In genomic region chr19:10326609-10327008, GRCm38 (mm10) we compare ENCODE assay signal across 19 mouse cellular contexts. TPM values are rescaled to one million over a fixed set of nuclear protein-coding genes. Genes with fewer than 3 reads are reported as not detected.
A peak's percentile ranks its signal among the peaks of the same experiment; 100 is the strongest.
DNase-seq lines count a peak whose midpoint lies in the region; ATAC-seq and TF ChIP-seq lines count a peak whose summit lies in the region.
"Had no signal": no experiment of that assay in that cellular context is flagged by ENCODE, and none has a peak within 500 bp of the region (broad histone marks: within the 10 kb centered on the region; RNA-seq: fewer than 3 reads in every experiment).

No protein-coding gene starts in this region.

- no peaks in the 10 kb centered on the region for H3K27me3 ChIP-seq in kidney, embryonic 14.5 days (ENCODE audit: control insufficient read depth, insufficient read depth, low read length)
- no peaks in the 10 kb centered on the region for H3K27me3 ChIP-seq in kidney, adult 2 months (replicated peaks; ENCODE audit: control insufficient read depth, insufficient read depth, low read length)
- H3K27me3 ChIP-seq in lung, postnatal 0 days (replicated peaks; ENCODE audit: insufficient read depth, low read length), result no peaks in the 10 kb centered on the region
- H3K27me3 ChIP-seq in myocyte (ENCODE audit: control insufficient read depth, insufficient read depth, insufficient read length), result no peaks in the 10 kb centered on the region

- H3K4me2 ChIP-seq in kidney, embryonic 14.5 days (replicated peaks; ENCODE audit: low read depth, low read length), result no peak overlapping the region
- H3K4me2 ChIP-seq in lung, postnatal 0 days (replicated peaks; ENCODE audit: low read depth, low read length), result no peak overlapping the region
- H3K4me2 ChIP-seq in myocyte (ENCODE audit: low read depth), result no peak overlapping the region
- H3K4me2 ChIP-seq: heart, embryonic 11.5 days had no signal

- no peak overlapping the region for H3K9ac ChIP-seq in kidney, embryonic 14.5 days (ENCODE audit: low read depth, low read length)
- H3K9ac ChIP-seq in lung, postnatal 0 days (replicated peaks; ENCODE audit: low read depth), result no peak overlapping the region
- H3K9ac ChIP-seq: forebrain, postnatal 0 days had no signal

- no peak for TF ChIP-seq EP300 in lung, postnatal 0 days (IDR thresholded peaks at IDR 0.05)

- H3K9me3 ChIP-seq in kidney, embryonic 14.5 days (ENCODE audit: control insufficient read depth, low read length), result no peaks in the 10 kb centered on the region
- H3K9me3 ChIP-seq in lung, postnatal 0 days (ENCODE audit: low read length), result no peaks in the 10 kb centered on the region
- H3K9me3 ChIP-seq: hindbrain, embryonic 10.5 days; megakaryocyte, embryonic 14.5 days had no signal

- no peak for TF ChIP-seq CTCF in kidney, adult 2 months (conservative IDR thresholded peaks at IDR 0.05; ENCODE audit: insufficient read depth, insufficient read length, low read depth, low read length)
- no peak for TF ChIP-seq CTCF in lung, postnatal 0 days (IDR thresholded peaks at IDR 0.05)
- TF ChIP-seq CTCF in lung, adult 2 months (IDR thresholded peaks at IDR 0.05; ENCODE audit: insufficient read depth, low read length), result no peak

- no peak overlapping the region for H3K27ac ChIP-seq in kidney, embryonic 14.5 days (ENCODE audit: low read depth, low read length)
- no peak overlapping the region for H3K27ac ChIP-seq in kidney, adult 2 months (ENCODE audit: insufficient read depth, low read depth, low read length)
- H3K27ac ChIP-seq in lung, postnatal 0 days (ENCODE audit: low read length), result no peak overlapping the region
- H3K27ac ChIP-seq: hindbrain, embryonic 10.5 days had no signal

- H3K4me1 ChIP-seq in kidney, embryonic 14.5 days (ENCODE audit: control insufficient read depth, insufficient read depth, low read length), result peaks cover 9% of the 10 kb centered on the region; the same call in 1 of the 2 replicates
- no peaks in the 10 kb centered on the region for H3K4me1 ChIP-seq in kidney, adult 2 months (ENCODE audit: control insufficient read depth, insufficient read depth, low read length)
- no peaks in the 10 kb centered on the region for H3K4me1 ChIP-seq in lung, postnatal 0 days (ENCODE audit: insufficient read depth, low read depth, low read length)
- peaks cover 2% of the 10 kb centered on the region; the same call in 1 of the 2 replicates for H3K4me1 ChIP-seq in lung, adult 2 months (ENCODE audit: control insufficient read depth, insufficient read depth, low read length)
- H3K4me1 ChIP-seq: megakaryocyte, embryonic 14.5 days had no signal

- no peaks in the 10 kb centered on the region for H3K36me3 ChIP-seq in kidney, embryonic 14.5 days (ENCODE audit: control insufficient read depth, insufficient read depth, low read length)
- no peaks in the 10 kb centered on the region for H3K36me3 ChIP-seq in kidney, adult 2 months (ENCODE audit: control insufficient read depth, insufficient read depth, low read length)
- no peaks in the 10 kb centered on the region for H3K36me3 ChIP-seq in lung, postnatal 0 days (ENCODE audit: insufficient read depth, low read length)
- no peaks in the 10 kb centered on the region for H3K36me3 ChIP-seq in myocyte (ENCODE audit: control insufficient read depth, insufficient read depth)
- H3K36me3 ChIP-seq: hindbrain, embryonic 10.5 days had no signal

- TF ChIP-seq POLR2A in kidney, adult 2 months (IDR thresholded peaks at IDR 0.05; ENCODE audit: low read depth, low read length), result no peak
- no peak for TF ChIP-seq POLR2A in lung, adult 2 months (IDR thresholded peaks at IDR 0.05; ENCODE audit: borderline replicate concordance, extremely low read depth, low read depth, low read length)
- no peak for TF ChIP-seq POLR2A in myocyte (IDR thresholded peaks at IDR 0.05; ENCODE audit: insufficient read length, low read depth)

- no peak overlapping the region for H3ac ChIP-seq in myocyte (ENCODE audit: control insufficient read depth, insufficient read length)

- DNase-seq in kidney, adult 9 months, result no peak
- DNase-seq in kidney, postnatal 4 days, result peak; percentile 30 to 43
- DNase-seq in kidney, adult 2 months, result no peak
- peak; percentile 38 for DNase-seq in lung, postnatal 0 days (ENCODE audit: low spot score)
- DNase-seq in lung, adult 2 months, result no peak
- DNase-seq: adrenal gland, postnatal 25 days; cerebellum, adult 9-10 months; forebrain, postnatal 0 days; gastrocnemius, postnatal 14 days; heart, adult 11 months; liver; midbrain, embryonic 14.5 days; thymus, postnatal 25 days had no signal

- no peaks in the 10 kb centered on the region for H3K79me2 ChIP-seq in myocyte (ENCODE audit: control insufficient read depth, insufficient read depth)

- no peak overlapping the region for H3K4me3 ChIP-seq in kidney, embryonic 14.5 days (ENCODE audit: low read length)
- no peak overlapping the region for H3K4me3 ChIP-seq in kidney, adult 2 months (ENCODE audit: insufficient read depth, low read depth, low read length)
- no peak overlapping the region for H3K4me3 ChIP-seq in lung, postnatal 0 days (ENCODE audit: low read depth, low read length)
- no peak overlapping the region for H3K4me3 ChIP-seq in lung, adult 2 months (replicated peaks; ENCODE audit: extremely low read depth, low read depth, low read length)
- H3K4me3 ChIP-seq in myocyte, result no peak overlapping the region
- H3K4me3 ChIP-seq: hindbrain, embryonic 10.5 days; megakaryocyte, embryonic 14.5 days had no signal

- ATAC-seq in kidney, embryonic 14.5 days (ENCODE audit: low FRiP score, low TSS enrichment), result peak; percentile 54; the same call in 1 of the 2 replicates
- ATAC-seq in lung, postnatal 0 days, result peak; percentile 56
- ATAC-seq: forebrain, postnatal 0 days; intestine, postnatal 0 days had no signal

- WGBS in kidney, embryonic 14.5 days, result 44% methylated on average over 3 of the region's 3 CpGs
- 53% methylated on average over 3 of the region's 3 CpGs for WGBS in kidney, adult 2 months
- 39% methylated on average over 3 of the region's 3 CpGs for WGBS in lung, postnatal 0 days
- WGBS in lung, adult 2 months, result 55% methylated on average over 3 of the region's 3 CpGs

TF ChIP-seq in myocyte, 11 proteins besides CTCF, POLR2A, EP300 and RAD21:
- TF ChIP-seq MYOD1 (IDR thresholded peaks at IDR 0.05; ENCODE audit: control insufficient read depth in 1 of 3, insufficient read length in 2 of 3, low read depth in 2 of 3) (peak in 2 of 3 experiments; percentile 15 to 49), TCF3 (IDR thresholded peaks at IDR 0.05; ENCODE audit: insufficient read length, low read depth) (no peak), USF1 (IDR thresholded peaks at IDR 0.05; ENCODE audit: low read depth) (no peak), MYOG (IDR thresholded peaks at IDR 0.05; ENCODE audit: control insufficient read depth in 1 of 3, insufficient read depth in 1 of 3, insufficient read length in 2 of 3, low read depth in 2 of 3) (peak in 2 of 3 experiments; percentile 27 to 52)

RNA-seq across cellular contexts. Expression of gene Dagla, which starts 21.9 kb away (rescaled TPM):
- 2.2 and 3.0 TPM in 2 replicates for polyA plus RNA-seq in kidney, embryonic 14.5 days (2014; fragmentation: Nextera tagmentation; extraction: Ambion mirVana)
- polyA plus RNA-seq in kidney, adult 2 months (2012; rRNA removed), result 7.0 and 8.2 TPM in 2 replicates
- polyA plus RNA-seq in lung, postnatal 0 days (2015; fragmentation: Nextera tagmentation; extraction: Ambion mirVana), result 1.2 and 1.4 TPM in 2 replicates
- 15.3 TPM in 2 replicates for polyA plus RNA-seq in lung, adult 2 months (2012; rRNA removed)
- 9.6 TPM for polyA plus RNA-seq in myocyte (2012; fragmentation: generic; extraction: Trizol)

Comparison
In these comparisons a context has a peak if more than half of its experiments do, and no peak if none do; other contexts are left out.
1. DNase-seq: peak in kidney, postnatal 4 days (2 of 2) and lung, postnatal 0 days (single experiment); none in kidney, adult 9 months (single experiment), kidney, adult 2 months (single experiment) and lung, adult 2 months (single experiment).